In genomic region chr12:7709102-7709501, GRCm38 (mm10) we compare ENCODE assay signal across 19 mouse cellular contexts.
DNase-seq lines count a peak whose midpoint lies in the region; ATAC-seq lines count a peak whose summit lies in the region.
"Had no signal": no experiment of that assay in that cellular context is flagged by ENCODE, and none has a peak within 500 bp of the region (broad histone marks: within the 10 kb centered on the region; RNA-seq: fewer than 3 reads in every experiment).

No protein-coding gene starts in this region.

- no peak overlapping the region for H3K4me3 ChIP-seq in midbrain, embryonic 11.5 days (ENCODE audit: low read depth, low read length)
- H3K4me3 ChIP-seq in midbrain, embryonic 16.5 days (ENCODE audit: low read depth, low read length), result no peak overlapping the region
- no peak overlapping the region for H3K4me3 ChIP-seq in neural tube, embryonic 13.5 days
- no peak overlapping the region for H3K4me3 ChIP-seq in neural tube, embryonic 15.5 days (replicated peaks)
- no peak overlapping the region for H3K4me3 ChIP-seq in hindbrain, embryonic 13.5 days
- no peak overlapping the region for H3K4me3 ChIP-seq in forebrain, embryonic 12.5 days (replicated peaks)
- H3K4me3 ChIP-seq in intestine, embryonic 16.5 days (ENCODE audit: low read length), result no peak overlapping the region
- H3K4me3 ChIP-seq: embryonic facial prominence, embryonic 10.5 days; gastrocnemius, adult 2 months; heart, embryonic 13.5 days; intestine, embryonic 15.5 days had no signal

- H3K9me3 ChIP-seq in midbrain, embryonic 11.5 days (ENCODE audit: control insufficient read depth, low read length), result no peaks in the 10 kb centered on the region
- H3K9me3 ChIP-seq in midbrain, embryonic 16.5 days (replicated peaks; ENCODE audit: control insufficient read depth, low read length, poor library complexity, severe bottlenecking), result no peaks in the 10 kb centered on the region
- no peaks in the 10 kb centered on the region for H3K9me3 ChIP-seq in neural tube, embryonic 13.5 days
- H3K9me3 ChIP-seq in neural tube, embryonic 15.5 days (replicated peaks), result no peaks in the 10 kb centered on the region
- no peaks in the 10 kb centered on the region for H3K9me3 ChIP-seq in hindbrain, embryonic 13.5 days
- no peaks in the 10 kb centered on the region for H3K9me3 ChIP-seq in forebrain, embryonic 12.5 days
- no peaks in the 10 kb centered on the region for H3K9me3 ChIP-seq in intestine, embryonic 16.5 days (ENCODE audit: control insufficient read depth, low read length)
- H3K9me3 ChIP-seq: embryonic facial prominence, embryonic 10.5 days; heart, embryonic 13.5 days; intestine, embryonic 15.5 days had no signal

- 40% methylated on average over 5 of the region's 5 CpGs for WGBS in midbrain, embryonic 11.5 days
- WGBS in midbrain, embryonic 16.5 days, result 16% methylated on average over 5 of the region's 5 CpGs
- WGBS in neural tube, embryonic 13.5 days, result 31% methylated on average over 5 of the region's 5 CpGs
- WGBS in neural tube, embryonic 15.5 days, result 26% methylated on average over 5 of the region's 5 CpGs
- WGBS in hindbrain, embryonic 13.5 days, result 13% methylated on average over 5 of the region's 5 CpGs
- WGBS in forebrain, embryonic 12.5 days, result 57% methylated on average over 5 of the region's 5 CpGs
- WGBS in intestine, embryonic 16.5 days, result 53% methylated on average over 5 of the region's 5 CpGs

- DNase-seq in midbrain, embryonic 11.5 days (ENCODE audit: low spot score, missing footprints), result no peak
- DNase-seq: adrenal gland, adult 8-10 months; adrenal gland, postnatal 36 days; cerebellum, adult 11-12 months; cerebellum, adult 9-10 months; cerebellum, postnatal 25 days; gastrocnemius, adult 2 months; gastrocnemius, postnatal 36 days; heart, postnatal 36 days had no signal

- H3K27ac ChIP-seq in midbrain, embryonic 11.5 days (ENCODE audit: low read depth, low read length), result no peak overlapping the region
- H3K27ac ChIP-seq in midbrain, embryonic 16.5 days (ENCODE audit: low read length), result no peak overlapping the region
- 0 out of 2 replicates have a peak overlapping the region, but pooled peaks have one; percentile 9 for H3K27ac ChIP-seq in neural tube, embryonic 13.5 days (replicated peaks)
- H3K27ac ChIP-seq in neural tube, embryonic 15.5 days (replicated peaks), result no peak overlapping the region
- H3K27ac ChIP-seq in hindbrain, embryonic 13.5 days, result no peak overlapping the region
- H3K27ac ChIP-seq in forebrain, embryonic 12.5 days, result no peak overlapping the region
- H3K27ac ChIP-seq in intestine, embryonic 16.5 days (ENCODE audit: low read length), result no peak overlapping the region
- H3K27ac ChIP-seq: embryonic facial prominence, embryonic 10.5 days; gastrocnemius, adult 2 months; heart, embryonic 13.5 days; intestine, embryonic 15.5 days had no signal

- H3K36me3 ChIP-seq in midbrain, embryonic 11.5 days (ENCODE audit: control insufficient read depth, insufficient read depth, low read length), result no peaks in the 10 kb centered on the region
- no peaks in the 10 kb centered on the region for H3K36me3 ChIP-seq in midbrain, embryonic 16.5 days (ENCODE audit: control insufficient read depth, insufficient read depth, low read length)
- no peaks in the 10 kb centered on the region for H3K36me3 ChIP-seq in neural tube, embryonic 13.5 days
- no peaks in the 10 kb centered on the region for H3K36me3 ChIP-seq in neural tube, embryonic 15.5 days
- H3K36me3 ChIP-seq in hindbrain, embryonic 13.5 days, result no peaks in the 10 kb centered on the region
- no peaks in the 10 kb centered on the region for H3K36me3 ChIP-seq in forebrain, embryonic 12.5 days (replicated peaks)
- H3K36me3 ChIP-seq in intestine, embryonic 16.5 days (ENCODE audit: control insufficient read depth, insufficient read depth, low read length), result no peaks in the 10 kb centered on the region
- H3K36me3 ChIP-seq: embryonic facial prominence, embryonic 10.5 days; heart, embryonic 13.5 days; intestine, embryonic 15.5 days had no signal

- peak; percentile 44 for ATAC-seq in midbrain, embryonic 11.5 days (ENCODE audit: low FRiP score)
- no peak for ATAC-seq in midbrain, embryonic 16.5 days
- no peak; the same call in 1 of the 2 replicates for ATAC-seq in neural tube, embryonic 13.5 days (ENCODE audit: low read depth)
- no peak for ATAC-seq in neural tube, embryonic 15.5 days (ENCODE audit: low FRiP score)
- peak; percentile 24; the same call in 1 of the 2 replicates for ATAC-seq in hindbrain, embryonic 13.5 days (ENCODE audit: low FRiP score)
- ATAC-seq in forebrain, embryonic 12.5 days (ENCODE audit: low FRiP score), result no peak
- no peak for ATAC-seq in intestine, embryonic 16.5 days
- ATAC-seq: forebrain, embryonic 14.5 days; intestine, embryonic 15.5 days had no signal

- H3K4me2 ChIP-seq in midbrain, embryonic 11.5 days, result no peak overlapping the region
- no peak overlapping the region for H3K4me2 ChIP-seq in midbrain, embryonic 16.5 days (ENCODE audit: low read length)
- H3K4me2 ChIP-seq in neural tube, embryonic 13.5 days, result no peak overlapping the region
- H3K4me2 ChIP-seq in neural tube, embryonic 15.5 days, result no peak overlapping the region
- no peak overlapping the region for H3K4me2 ChIP-seq in hindbrain, embryonic 13.5 days
- H3K4me2 ChIP-seq in forebrain, embryonic 12.5 days, result no peak overlapping the region
- H3K4me2 ChIP-seq in intestine, embryonic 16.5 days (ENCODE audit: low read depth, low read length), result no peak overlapping the region
- H3K4me2 ChIP-seq: heart, embryonic 13.5 days; intestine, embryonic 15.5 days had no signal

- no peaks in the 10 kb centered on the region for H3K27me3 ChIP-seq in midbrain, embryonic 11.5 days (ENCODE audit: control insufficient read depth, insufficient read depth, low read length)
- no peaks in the 10 kb centered on the region for H3K27me3 ChIP-seq in midbrain, embryonic 16.5 days (ENCODE audit: control insufficient read depth, insufficient read depth, low read depth, low read length)
- H3K27me3 ChIP-seq in neural tube, embryonic 13.5 days, result no peaks in the 10 kb centered on the region
- no peaks in the 10 kb centered on the region for H3K27me3 ChIP-seq in neural tube, embryonic 15.5 days (replicated peaks)
- H3K27me3 ChIP-seq in hindbrain, embryonic 13.5 days, result no peaks in the 10 kb centered on the region
- no peaks in the 10 kb centered on the region for H3K27me3 ChIP-seq in forebrain, embryonic 12.5 days
- H3K27me3 ChIP-seq in intestine, embryonic 16.5 days (replicated peaks; ENCODE audit: control insufficient read depth, insufficient read depth, low read length), result no peaks in the 10 kb centered on the region
- H3K27me3 ChIP-seq: heart, embryonic 13.5 days; intestine, embryonic 15.5 days had no signal

- H3K9ac ChIP-seq in midbrain, embryonic 11.5 days (ENCODE audit: low read length), result no peak overlapping the region
- no peak overlapping the region for H3K9ac ChIP-seq in midbrain, embryonic 16.5 days (ENCODE audit: low read depth, low read length)
- no peak overlapping the region for H3K9ac ChIP-seq in neural tube, embryonic 13.5 days
- no peak overlapping the region for H3K9ac ChIP-seq in neural tube, embryonic 15.5 days (replicated peaks)
- no peak overlapping the region for H3K9ac ChIP-seq in hindbrain, embryonic 13.5 days
- no peak overlapping the region for H3K9ac ChIP-seq in forebrain, embryonic 12.5 days
- H3K9ac ChIP-seq in intestine, embryonic 16.5 days (ENCODE audit: low read depth, low read length), result no peak overlapping the region
- H3K9ac ChIP-seq: heart, embryonic 13.5 days; intestine, embryonic 15.5 days had no signal

- peaks cover 2% of the 10 kb centered on the region; the same call in 1 of the 2 replicates for H3K4me1 ChIP-seq in midbrain, embryonic 11.5 days (ENCODE audit: control insufficient read depth, insufficient read depth, low read length)
- no peaks in the 10 kb centered on the region for H3K4me1 ChIP-seq in midbrain, embryonic 16.5 days (ENCODE audit: control insufficient read depth, insufficient read depth, low read length)
- no peaks in the 10 kb centered on the region for H3K4me1 ChIP-seq in neural tube, embryonic 13.5 days (replicated peaks)
- H3K4me1 ChIP-seq in neural tube, embryonic 15.5 days, result no peaks in the 10 kb centered on the region
- peaks cover 3% of the 10 kb centered on the region; the same call in 1 of the 2 replicates for H3K4me1 ChIP-seq in hindbrain, embryonic 13.5 days (replicated peaks)
- H3K4me1 ChIP-seq in forebrain, embryonic 12.5 days, result no peaks in the 10 kb centered on the region; the same call in 1 of the 2 replicates
- no peaks in the 10 kb centered on the region for H3K4me1 ChIP-seq in intestine, embryonic 16.5 days (ENCODE audit: control insufficient read depth, insufficient read depth, low read length)
- H3K4me1 ChIP-seq: embryonic facial prominence, embryonic 10.5 days; heart, embryonic 13.5 days; intestine, embryonic 15.5 days had no signal

Comparison
In these comparisons a context has a peak if more than half of its experiments do, and no peak if none do; other contexts are left out.
1. ATAC-seq: peak in midbrain, embryonic 11.5 days (single experiment) and hindbrain, embryonic 13.5 days (single experiment); none in midbrain, embryonic 16.5 days (single experiment), neural tube, embryonic 13.5 days (single experiment), neural tube, embryonic 15.5 days (single experiment), forebrain, embryonic 12.5 days (single experiment) and intestine, embryonic 16.5 days (single experiment).